Mouse (Mus musculus) limb, embryonic 12.5 days (tissue): ENCODE measurements around the gene Tm7sf3. TPM values are rescaled to one million over a fixed set of nuclear protein-coding genes. Genes with fewer than 3 reads are reported as not detected.
A peak's percentile ranks its signal among the peaks of the same experiment; 100 is the strongest.
"Not testable (repeated sequence)": the region's sequence is repeated elsewhere in the genome, so short reads cannot be mapped to it uniquely, and the experiment has no call there.

Experiments
- ATAC-seq: fragments of 200-750 bp; cut with Nextera tagmentation; 2 replicates; pipeline ENCODE4 v1.8.0; 2017; ENCODE audit warnings: low read depth, moderate TSS enrichment; ENCODE audit not compliant: insufficient number of reproducible peaks, insufficient read depth, low FRiP score, low TSS enrichment
- H3K27ac ChIP-seq: fragments of 300-500 bp; sonication (generic); 2 replicates; pipeline ENCODE4 v1.5.1; 2016; ENCODE audit warnings: mild to moderate bottlenecking, moderate library complexity
- H3K27me3 ChIP-seq: fragments of 300-500 bp; sonication (generic); 2 replicates; pipeline ENCODE4 v1.6.1; 2016; ENCODE audit warnings: mild to moderate bottlenecking, moderate library complexity
- H3K36me3 ChIP-seq: fragments of 300-500 bp; sonication (generic); 2 replicates; pipeline ENCODE4 v1.6.1; 2016; ENCODE audit warnings: mild to moderate bottlenecking, moderate library complexity
- H3K4me1 ChIP-seq: fragments of 300-500 bp; sonication (generic); replicated peaks from 2 replicates; pipeline ENCODE4 v1.6.1; 2016
- H3K4me2 ChIP-seq: fragments of 300-500 bp; sonication (generic); 2 replicates; pipeline ENCODE4 v1.6.1; 2016; ENCODE audit warnings: mild to moderate bottlenecking, moderate library complexity
- H3K4me3 ChIP-seq: fragments of 300-500 bp; sonication (generic); replicated peaks from 2 replicates; pipeline ENCODE4 v1.5.1; 2016; ENCODE audit warnings: mild to moderate bottlenecking
- H3K9ac ChIP-seq: fragments of 300-500 bp; sonication (generic); replicated peaks from 2 replicates; pipeline ENCODE4 v1.6.1; 2016; ENCODE audit warnings: mild to moderate bottlenecking, moderate library complexity
- H3K9me3 ChIP-seq: fragments of 300-500 bp; sonication (generic); 2 replicates; pipeline ENCODE4 v1.6.1; 2016; ENCODE audit warnings: mild to moderate bottlenecking, moderate library complexity
- WGBS: fragments of 180-500 bp; shearing (Covaris S2); methylation state at CpG from one replicate; pipeline ENCODE4 v1.1.7; 2016; 5-methylcytosine and 5-hydroxymethylcytosine counted together
- polyA plus RNA-seq: library from polyadenylated mRNA; unstranded; fragments of >200 nt; fragmentation: Nextera tagmentation; extraction: Ambion mirVana; gene quantifications from 2 replicates; pipeline ENCODE4 v1.2.1, GENCODE M21; 2016

Gene Tm7sf3
- polyA plus RNA-seq, 1 experiment from 2014 or later: 34.1 TPM

DNA sequence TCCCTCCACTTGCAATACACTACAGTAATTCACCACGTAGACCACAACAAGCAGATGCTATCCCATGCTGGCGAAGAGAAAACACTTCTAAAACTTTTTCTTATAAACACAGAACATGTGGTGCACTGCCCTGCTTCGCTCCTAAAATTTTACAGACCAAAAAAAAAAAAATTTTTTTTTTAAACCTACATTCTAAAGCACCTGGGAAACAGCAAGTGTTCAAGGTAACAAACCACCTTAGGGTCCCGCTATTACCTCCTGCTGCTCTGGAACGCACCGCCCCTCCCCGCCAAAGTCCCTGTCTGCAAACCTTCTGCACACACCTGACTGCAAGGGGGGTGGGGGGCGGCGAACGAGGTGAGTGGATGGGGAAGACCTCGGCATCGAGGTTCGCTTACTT is 65.7 kb downstream of the Tm7sf3 start, which contains the start of gene Fgfr1op2:
Fgfr1op2 (plus strand) TSS at position 301 of the 400 bp plus-strand sequence.
- peak within 1 kb of the TSS; percentile 95 for H3K9ac ChIP-seq
- under 1% methylated on average over 13 of the region's 13 CpGs for WGBS
- H3K9me3 ChIP-seq: no peaks in the 10 kb centered on the region
- ATAC-seq: no peak
- no peaks in the 10 kb centered on the region for H3K27me3 ChIP-seq
- H3K4me1 ChIP-seq: peaks cover 45% of the 10 kb centered on the region
- H3K36me3 ChIP-seq: no peaks in the 10 kb centered on the region
- H3K27ac ChIP-seq: peak within 1 kb of the TSS; percentile 96
- H3K4me3 ChIP-seq: peak within 1 kb of the TSS; percentile 88
- H3K4me2 ChIP-seq: peak within 1 kb of the TSS; percentile 65

DNA sequence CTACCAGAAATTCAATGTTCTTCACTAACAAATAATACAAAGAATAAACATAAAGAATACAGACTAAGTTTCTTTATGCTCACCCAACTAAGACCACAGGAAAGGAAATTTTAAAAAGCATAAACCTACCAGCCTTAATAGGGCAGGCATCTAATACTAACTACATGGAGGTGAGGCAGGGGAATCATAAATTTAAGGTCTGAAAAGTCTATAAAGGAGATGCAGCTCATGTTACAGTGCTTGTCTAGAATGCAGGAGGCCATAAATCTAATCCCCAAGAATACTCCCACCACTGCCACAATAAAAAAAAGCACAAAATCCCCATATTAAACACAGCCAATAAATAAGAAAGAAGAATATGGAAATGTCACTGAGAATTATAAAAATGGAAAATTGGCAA is 70.6 kb downstream of the Tm7sf3 start:
- no peak overlapping the region for H3K4me2 ChIP-seq
- H3K9ac ChIP-seq: no peak overlapping the region
- no peak overlapping the region for H3K27ac ChIP-seq
- no peaks in the 10 kb centered on the region for H3K27me3 ChIP-seq
- peaks cover 33% of the 10 kb centered on the region for H3K4me1 ChIP-seq
- H3K9me3 ChIP-seq: no peaks in the 10 kb centered on the region
- peaks cover 14% of the 10 kb centered on the region; the same call in 1 of the 2 replicates for H3K36me3 ChIP-seq
- no peak for ATAC-seq
- no peak overlapping the region for H3K4me3 ChIP-seq

DNA sequence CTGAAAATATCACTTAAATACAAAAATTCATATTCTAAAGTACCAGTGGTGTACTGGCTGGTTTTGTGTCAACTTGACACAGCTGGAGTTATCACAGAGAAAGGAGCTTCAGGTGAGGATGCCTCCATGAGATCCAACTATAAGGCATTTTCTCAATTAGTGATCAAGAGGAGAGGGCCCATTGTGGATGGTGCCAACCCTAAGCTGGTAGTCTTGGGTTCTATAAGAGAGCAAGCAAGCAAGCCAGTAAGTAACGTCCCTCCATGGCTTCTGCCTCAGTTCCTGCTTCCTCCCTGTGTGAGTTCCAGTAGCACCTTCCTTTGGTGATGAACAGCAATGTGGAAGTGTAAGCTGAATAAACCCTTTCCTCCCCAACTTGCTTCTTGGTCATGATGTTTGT is 80.2 kb downstream of the Tm7sf3 start:
- not testable (repeated sequence) for H3K27me3 ChIP-seq, H3K9ac ChIP-seq, H3K4me2 ChIP-seq, H3K27ac ChIP-seq, H3K4me1 ChIP-seq, H3K4me3 ChIP-seq, ATAC-seq, H3K9me3 ChIP-seq
- 87% methylated on average over 1 of the region's 1 CpGs for WGBS
- H3K36me3 ChIP-seq: peaks cover 74% of the 10 kb centered on the region

Other genes with a start within 250 kb of the Tm7sf3 start
- 7.0 and 7.7 TPM in 2 replicates for gene Itpr2, start 140.6 kb downstream of the Tm7sf3 start, polyA plus RNA-seq
- gene Fgfr1op2, start 65.6 kb downstream of the Tm7sf3 start, polyA plus RNA-seq: 89.2 and 95.8 TPM in 2 replicates
- 92.9 and 101 TPM in 2 replicates for gene Ints13, start 65.0 kb downstream of the Tm7sf3 start, polyA plus RNA-seq
- gene Med21, start 277 bp downstream of the Tm7sf3 start, polyA plus RNA-seq: 140 and 145 TPM in 2 replicates
- 21.8 and 22.6 TPM in 2 replicates for gene Stk38l, start 82.2 kb upstream of the Tm7sf3 start, polyA plus RNA-seq
- 6.8 and 8.3 TPM in 2 replicates for gene Arntl2, start 153.2 kb upstream of the Tm7sf3 start, polyA plus RNA-seq
- not detected in 2 replicates for gene Smco2, start 207.3 kb upstream of the Tm7sf3 start, polyA plus RNA-seq
- gene Ppfibp1, start 245.7 kb upstream of the Tm7sf3 start, polyA plus RNA-seq: 61.0 and 68.0 TPM in 2 replicates